Comparison of ENCODE assay signal across 20 mouse cellular contexts in genomic region chr13:99499764-99500163, GRCm38 (mm10). TPM values are rescaled to one million over a fixed set of nuclear protein-coding genes. Genes with fewer than 3 reads are reported as not detected.
DNase-seq lines count a peak whose midpoint lies in the region; ATAC-seq and TF ChIP-seq lines count a peak whose summit lies in the region.
"Had no signal": no experiment of that assay in that cellular context is flagged by ENCODE, and none has a peak within 500 bp of the region (broad histone marks: within the 10 kb centered on the region; RNA-seq: fewer than 3 reads in every experiment).

No protein-coding gene starts in this region.

- DNase-seq in forebrain, embryonic 11.5 days (ENCODE audit: low spot score): no peak
- no peak for DNase-seq in layer of hippocampus, adult 2 months (ENCODE audit: low spot score in 2 of 2)
- no peak for DNase-seq in layer of hippocampus, adult 18-20 months (ENCODE audit: low spot score in 2 of 2)
- peak; percentile 84 for DNase-seq in R1 (ENCODE audit: low read depth, low spot score)
- peak; percentile 52 for DNase-seq in forebrain, embryonic 14.5 days (ENCODE audit: low spot score)
- DNase-seq: adrenal gland, adult 8-10 months; adrenal gland, postnatal 36 days; cerebellum, adult 11-12 months; cerebellum, adult 9-10 months; cerebellum, postnatal 25 days; gastrocnemius, postnatal 10 days; kidney, adult 2 months had no signal

- no peaks in the 10 kb centered on the region for H3K27me3 ChIP-seq in forebrain, embryonic 11.5 days (ENCODE audit: control insufficient read depth, insufficient read depth, low read length)
- no peaks in the 10 kb centered on the region for H3K27me3 ChIP-seq in forebrain, embryonic 15.5 days
- no peaks in the 10 kb centered on the region for H3K27me3 ChIP-seq in forebrain, embryonic 14.5 days (replicated peaks; ENCODE audit: control insufficient read depth, insufficient read depth, low read length)
- H3K27me3 ChIP-seq: embryonic facial prominence, embryonic 13.5 days; heart, embryonic 15.5 days; Patski had no signal

- TF ChIP-seq CTCF in layer of hippocampus, adult 2 months (conservative IDR thresholded peaks at IDR 0.05): no peak

- H3K4me1 ChIP-seq in forebrain, embryonic 11.5 days (replicated peaks; ENCODE audit: control insufficient read depth, insufficient read depth, low read length): peaks cover 30% of the 10 kb centered on the region
- peaks cover 84% of the 10 kb centered on the region for H3K4me1 ChIP-seq in forebrain, embryonic 15.5 days
- peaks cover 49% of the 10 kb centered on the region for H3K4me1 ChIP-seq in forebrain, embryonic 14.5 days (ENCODE audit: control insufficient read depth, insufficient read depth, low read length)

- no peaks in the 10 kb centered on the region for H3K36me3 ChIP-seq in forebrain, embryonic 11.5 days (ENCODE audit: control insufficient read depth, insufficient read depth, low read length)
- peaks cover 8% of the 10 kb centered on the region; the same call in 1 of the 2 replicates for H3K36me3 ChIP-seq in forebrain, embryonic 15.5 days
- H3K36me3 ChIP-seq in forebrain, embryonic 14.5 days (ENCODE audit: control insufficient read depth, insufficient read depth, low read length): peaks cover 47% of the 10 kb centered on the region
- H3K36me3 ChIP-seq: embryonic facial prominence, embryonic 13.5 days; heart, embryonic 15.5 days had no signal

- no peak overlapping the region for H3K4me3 ChIP-seq in forebrain, embryonic 11.5 days (ENCODE audit: low read depth, low read length)
- no peak overlapping the region for H3K4me3 ChIP-seq in forebrain, embryonic 15.5 days
- no peak overlapping the region for H3K4me3 ChIP-seq in layer of hippocampus, adult 2 months
- no peak overlapping the region for H3K4me3 ChIP-seq in forebrain, embryonic 14.5 days (ENCODE audit: low read depth, low read length)
- H3K4me3 ChIP-seq: embryonic facial prominence, embryonic 13.5 days; heart, embryonic 10.5 days; heart, embryonic 15.5 days; hindbrain, embryonic 10.5 days had no signal

- H3K4me2 ChIP-seq in forebrain, embryonic 11.5 days (ENCODE audit: low read depth, low read length, severe bottlenecking): no peak overlapping the region
- H3K4me2 ChIP-seq in forebrain, embryonic 15.5 days (replicated peaks): no peak overlapping the region
- no peak overlapping the region for H3K4me2 ChIP-seq in forebrain, embryonic 14.5 days (ENCODE audit: low read length)
- H3K4me2 ChIP-seq: embryonic facial prominence, embryonic 13.5 days; heart, embryonic 15.5 days had no signal

- H3K9me3 ChIP-seq in forebrain, embryonic 11.5 days (ENCODE audit: control insufficient read depth, low read length): no peaks in the 10 kb centered on the region
- H3K9me3 ChIP-seq in forebrain, embryonic 15.5 days: no peaks in the 10 kb centered on the region
- H3K9me3 ChIP-seq in forebrain, embryonic 14.5 days (replicated peaks; ENCODE audit: control insufficient read depth, low read length): no peaks in the 10 kb centered on the region
- H3K9me3 ChIP-seq: embryonic facial prominence, embryonic 13.5 days; heart, embryonic 10.5 days; heart, embryonic 15.5 days; hindbrain, embryonic 10.5 days had no signal

- WGBS in forebrain, embryonic 11.5 days: 52% methylated on average over 9 of the region's 9 CpGs
- WGBS in forebrain, embryonic 15.5 days: 18% methylated on average over 9 of the region's 9 CpGs
- 16% methylated on average over 9 of the region's 9 CpGs for WGBS in forebrain, embryonic 14.5 days

- ATAC-seq in forebrain, embryonic 11.5 days (replicated peaks; ENCODE audit: low FRiP score): 0 out of 2 replicates have a peak, but pooled peaks have one; percentile 31
- no peak for ATAC-seq in forebrain, embryonic 15.5 days (replicated peaks)
- no peak for ATAC-seq in forebrain, embryonic 14.5 days
- no peak for ATAC-seq in inflammation-experienced regulatory T-cells, adult 6 months
- ATAC-seq: intestine, embryonic 16.5 days; Patski had no signal

- peak overlapping the region; percentile 90; the same call in 1 of the 2 replicates for H3K27ac ChIP-seq in forebrain, embryonic 11.5 days (ENCODE audit: low read depth, low read length)
- H3K27ac ChIP-seq in forebrain, embryonic 15.5 days (replicated peaks): no peak overlapping the region
- H3K27ac ChIP-seq in layer of hippocampus, adult 2 months: peak overlapping the region; percentile 41; the same call in 1 of the 2 replicates
- H3K27ac ChIP-seq in forebrain, embryonic 14.5 days (ENCODE audit: low read depth, low read length): no peak overlapping the region
- H3K27ac ChIP-seq: embryonic facial prominence, embryonic 13.5 days; heart, embryonic 10.5 days; heart, embryonic 15.5 days had no signal

- no peak overlapping the region for H3K9ac ChIP-seq in forebrain, embryonic 11.5 days (ENCODE audit: low read length)
- H3K9ac ChIP-seq in forebrain, embryonic 15.5 days (replicated peaks): no peak overlapping the region
- H3K9ac ChIP-seq in forebrain, embryonic 14.5 days (ENCODE audit: low read length): no peak overlapping the region
- H3K9ac ChIP-seq: embryonic facial prominence, embryonic 13.5 days; heart, embryonic 15.5 days had no signal

RNA-seq across cellular contexts. Expression of gene Map1b, which starts 16.6 kb away (rescaled TPM):
- 823 and 854 TPM in 2 replicates for polyA plus RNA-seq in forebrain, embryonic 11.5 days (2014; fragmentation: Nextera tagmentation; extraction: Ambion mirVana)
- polyA plus RNA-seq in forebrain, embryonic 15.5 days (2015; fragmentation: Nextera tagmentation; extraction: Ambion mirVana): 1,899 and 1,916 TPM in 2 replicates
- total RNA-seq in layer of hippocampus, adult 2 months (2021): 100 to 1,000 TPM; 709 to 737 TPM
- 100 to 1,000 TPM; 658 to 669 TPM for total RNA-seq in layer of hippocampus, adult 18-20 months (2021)
- polyA plus RNA-seq in forebrain, embryonic 14.5 days (2014; fragmentation: Nextera tagmentation; extraction: Ambion mirVana): 1,380 and 2,008 TPM in 2 replicates
- under 1 TPM in 2 of 3 experiments, not detected in 1; 0.12 to 0.36 TPM for polyA plus RNA-seq in inflammation-experienced regulatory T-cells, adult 6 months (2017; shearing (Covaris generic))

Comparison
In these comparisons a context has a peak if more than half of its experiments do, and no peak if none do; other contexts are left out.
1. DNase-seq: peak in R1 (single experiment) and forebrain, embryonic 14.5 days (single experiment); none in forebrain, embryonic 11.5 days (single experiment), layer of hippocampus, adult 2 months (0 of 2) and layer of hippocampus, adult 18-20 months (0 of 2).
2. H3K27ac ChIP-seq: peak in forebrain, embryonic 11.5 days (single experiment) and layer of hippocampus, adult 2 months (single experiment); none in forebrain, embryonic 15.5 days (single experiment) and forebrain, embryonic 14.5 days (single experiment).
3. RNA of gene Map1b, which starts 16.6 kb away (polyA plus RNA-seq): 1,899 to 1,916 TPM in forebrain, embryonic 15.5 days, 1,380 to 2,008 TPM in forebrain, embryonic 14.5 days and 823 to 854 TPM in forebrain, embryonic 11.5 days; 0.12 to 0.36 TPM in inflammation-experienced regulatory T-cells, adult 6 months; every median in the first group is over 100 times any median in the second.